Mouse (Mus musculus) CD4-positive, CD25-positive, alpha-beta regulatory T cell, adult 4 months (primary cell): ENCODE results near the gene Mybph. TPM values are rescaled to one million over a fixed set of nuclear protein-coding genes. Genes with fewer than 3 reads are reported as not detected.

Experiments
- ATAC-seq: one replicate; pipeline ENCODE4 v1.8.0; 2017
- polyA plus RNA-seq, 2 experiments: library from polyadenylated mRNA; unstranded; fragments of 100-300 nt; shearing (Covaris generic); gene quantifications; one replicate each; pipeline ENCODE4 v1.2.1; 2017

The Mybph gene
- polyA plus RNA-seq, 2 experiments from 2014 or later = not detected

DNA sequence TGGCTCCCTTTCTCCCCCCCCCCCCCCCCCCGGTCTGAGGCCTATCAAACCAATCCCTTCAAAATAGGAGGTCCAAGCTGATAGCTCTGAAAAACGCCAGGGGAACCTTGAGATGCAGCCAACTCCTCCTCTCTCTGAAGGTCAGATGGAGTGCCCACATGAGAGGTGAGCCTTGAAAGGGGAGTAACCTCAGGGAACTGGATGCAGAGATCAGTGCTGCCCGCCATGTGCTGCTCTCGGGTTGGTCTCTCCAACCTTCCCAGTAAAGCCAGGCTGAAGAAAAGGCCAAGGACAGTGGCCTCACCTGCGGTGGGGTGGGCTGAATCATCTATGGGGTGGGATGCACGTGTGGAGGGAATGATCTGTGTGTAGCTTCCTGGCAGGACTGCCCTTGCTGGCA, 19.1 kb downstream of the Mybph start:
- ATAC-seq = no peak

DNA sequence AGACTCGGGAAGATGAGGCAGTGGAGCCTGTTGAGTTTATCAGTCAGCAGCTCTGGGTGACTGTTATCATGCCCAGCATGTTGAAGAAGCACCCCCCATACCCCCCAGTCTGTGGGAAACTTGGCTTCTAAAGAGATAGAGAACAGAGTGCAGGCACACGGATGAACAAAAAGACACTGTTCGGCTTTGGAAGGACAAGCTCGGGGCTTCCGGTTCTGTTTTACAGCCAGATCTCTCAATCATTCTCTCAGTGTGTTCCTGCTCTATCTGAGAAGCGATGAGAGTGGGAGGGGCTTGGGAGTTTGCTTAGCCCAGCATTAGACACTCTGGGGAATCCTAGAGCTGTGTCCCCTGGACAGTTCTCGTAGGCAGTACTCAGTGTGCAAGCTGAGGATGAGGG, 20.2 kb downstream of the Mybph start:
- no peak for ATAC-seq

DNA sequence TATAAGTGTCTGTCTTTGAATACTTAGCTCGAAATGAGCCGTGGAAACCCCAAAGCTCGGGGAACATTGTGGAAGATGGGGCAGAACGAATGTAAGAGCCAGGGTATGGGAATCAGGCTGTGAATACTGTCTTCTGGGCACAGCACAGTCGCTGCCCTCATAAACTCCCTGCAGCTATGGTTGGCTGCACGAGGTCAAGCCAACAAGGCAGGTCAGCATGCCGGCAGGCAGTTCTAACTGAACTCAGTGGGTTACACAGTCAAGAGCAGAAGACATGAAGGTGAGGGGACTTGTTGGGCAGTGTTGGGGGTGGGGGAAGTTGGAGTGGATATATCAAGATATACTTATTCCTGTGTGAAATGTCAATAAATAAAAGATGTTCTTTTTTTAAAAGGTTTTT, 21.8 kb downstream of the Mybph start:
- ATAC-seq = no peak

DNA sequence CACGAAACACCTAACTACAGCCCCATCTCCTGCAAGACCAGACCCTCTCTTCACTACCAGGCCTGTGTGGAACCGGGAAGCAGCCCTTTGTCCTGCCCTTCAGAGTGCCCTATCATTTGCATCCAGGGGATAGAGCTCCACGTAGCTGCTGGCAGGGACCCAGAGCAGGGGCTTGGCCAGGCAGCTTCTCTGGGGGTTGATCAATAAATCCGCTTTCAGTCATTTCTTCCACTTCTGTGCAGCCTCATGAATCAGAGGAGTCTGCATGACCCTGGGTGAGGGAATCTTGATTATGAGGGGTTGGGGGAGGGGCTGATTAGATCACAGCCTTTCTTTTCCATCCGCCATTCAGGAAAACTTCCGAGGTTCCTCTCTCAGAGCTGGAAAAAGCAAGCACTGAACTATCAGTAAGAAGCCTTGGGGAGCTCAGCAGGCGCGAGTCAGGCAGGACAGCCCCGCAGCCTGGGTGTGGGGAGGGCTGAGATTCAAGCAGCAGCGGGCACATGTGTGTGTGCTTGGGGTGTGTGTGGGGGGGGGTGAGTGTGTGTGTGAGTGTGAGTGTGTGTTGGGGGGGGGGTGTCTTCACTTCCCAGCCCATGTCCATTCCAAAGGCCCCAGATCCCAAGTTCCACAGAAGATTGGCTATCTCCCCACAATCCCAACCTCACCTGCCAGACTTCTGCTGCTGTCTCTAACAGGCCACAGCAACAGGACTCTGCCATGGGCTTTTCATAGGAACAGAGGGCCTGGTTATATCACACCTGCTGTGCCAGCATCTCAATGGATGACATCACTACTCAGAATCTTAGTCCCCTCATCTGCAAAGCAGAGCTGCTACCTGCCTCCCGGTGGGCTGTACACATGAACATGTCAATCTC, 22.7 kb downstream of the Mybph start:
- ATAC-seq = no peak

GRCm38 (mm10) chr1:134216629-134216971, 23.4 kb downstream of the Mybph start:
- ATAC-seq = no peak

- ATAC-seq = no peak
Observed at GRCm38 (mm10) chr1:134217028-134217481, 23.8 kb downstream of the Mybph start.

GRCm38 (mm10) chr1:134217942-134218341, 24.7 kb downstream of the Mybph start:
- ATAC-seq = no peak

DNA sequence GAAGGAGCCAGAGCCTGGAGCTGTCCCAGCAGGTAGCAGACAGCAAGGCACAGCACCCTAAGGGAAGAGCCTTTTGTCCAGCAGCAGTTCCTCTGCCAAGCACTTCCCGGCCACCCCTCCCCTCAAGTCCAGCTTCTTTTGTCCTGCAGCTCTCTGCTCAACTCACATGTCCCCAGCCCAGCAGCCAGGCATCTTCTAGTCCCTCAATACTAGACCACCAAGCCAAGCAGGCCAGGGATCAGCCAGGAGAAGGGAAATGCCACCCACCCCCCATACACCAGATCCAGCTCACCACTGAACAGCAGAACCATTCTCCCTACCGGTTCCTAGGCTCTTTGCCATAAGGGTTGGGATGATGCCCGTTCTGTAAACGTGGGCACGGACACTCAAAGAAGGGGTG, 26.4 kb downstream of the Mybph start:
- ATAC-seq = no peak

- ATAC-seq = no peak
Observed at GRCm38 (mm10) chr1:134221172-134221571, 27.9 kb downstream of the Mybph start.

GRCm38 (mm10) chr1:134222122-134223055, 29.1 kb downstream of the Mybph start:
- no peak for ATAC-seq

GRCm38 (mm10) chr1:134224649-134225227, 31.5 kb downstream of the Mybph start:
- ATAC-seq = no peak

GRCm38 (mm10) chr1:134225375-134225774, 32.1 kb downstream of the Mybph start:
- ATAC-seq = no peak

GRCm38 (mm10) chr1:134226739-134227138, 33.5 kb downstream of the Mybph start:
- ATAC-seq = no peak

GRCm38 (mm10) chr1:134229806-134230575, 36.7 kb downstream of the Mybph start:
- no peak for ATAC-seq

DNA sequence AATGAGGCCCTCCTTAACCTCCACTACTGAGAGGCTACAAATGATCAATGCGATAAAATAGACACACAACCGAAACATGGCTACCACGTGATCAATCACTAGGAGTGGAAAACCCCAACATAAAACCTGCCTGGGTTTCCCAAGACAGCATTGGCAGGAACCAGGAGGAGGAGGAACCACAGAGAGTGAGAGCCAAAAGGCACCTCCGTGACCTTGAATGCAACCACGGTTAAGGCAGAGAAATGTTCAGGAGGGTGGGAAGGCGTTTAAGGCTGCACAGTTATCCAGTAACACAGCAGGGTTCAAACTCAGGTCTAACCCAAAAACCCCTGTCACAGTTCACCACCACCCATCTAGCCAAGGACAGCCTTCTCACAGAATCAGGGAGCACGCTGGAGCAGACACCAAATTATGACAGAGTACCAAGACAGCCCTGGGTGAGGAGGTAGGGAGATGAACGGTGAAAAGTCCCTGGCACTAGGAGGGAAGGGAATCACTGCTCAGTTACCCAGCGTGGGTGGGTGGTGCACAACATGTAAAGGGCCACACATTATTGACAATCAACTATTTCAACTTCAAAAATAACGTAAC, 37.5 kb downstream of the Mybph start:
- ATAC-seq = no peak

GRCm38 (mm10) chr1:134231270-134231669, 38.0 kb downstream of the Mybph start:
- no peak for ATAC-seq

- no peak for ATAC-seq
Observed at GRCm38 (mm10) chr1:134231681-134232080, 38.4 kb downstream of the Mybph start.

DNA sequence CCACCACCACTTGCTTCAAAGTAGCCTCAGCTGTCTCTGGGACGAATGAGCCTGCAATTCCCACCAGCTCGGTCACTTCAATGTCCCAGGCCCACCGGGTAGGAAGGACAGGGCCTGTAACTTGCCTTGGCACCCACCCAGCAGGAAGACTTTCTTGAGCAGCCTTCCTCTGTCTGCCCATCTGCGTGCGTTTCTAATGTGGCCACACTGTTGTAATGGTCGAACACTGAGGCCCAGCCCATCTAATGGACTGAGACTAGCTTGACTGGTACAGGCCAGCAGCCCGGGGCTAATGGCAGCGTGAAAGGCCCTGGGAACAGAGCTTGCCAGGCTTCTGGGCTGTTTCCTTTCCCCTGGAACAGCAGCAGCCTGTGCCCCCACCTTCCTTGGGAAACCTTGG, 39.1 kb downstream of the Mybph start:
- ATAC-seq = no peak

DNA sequence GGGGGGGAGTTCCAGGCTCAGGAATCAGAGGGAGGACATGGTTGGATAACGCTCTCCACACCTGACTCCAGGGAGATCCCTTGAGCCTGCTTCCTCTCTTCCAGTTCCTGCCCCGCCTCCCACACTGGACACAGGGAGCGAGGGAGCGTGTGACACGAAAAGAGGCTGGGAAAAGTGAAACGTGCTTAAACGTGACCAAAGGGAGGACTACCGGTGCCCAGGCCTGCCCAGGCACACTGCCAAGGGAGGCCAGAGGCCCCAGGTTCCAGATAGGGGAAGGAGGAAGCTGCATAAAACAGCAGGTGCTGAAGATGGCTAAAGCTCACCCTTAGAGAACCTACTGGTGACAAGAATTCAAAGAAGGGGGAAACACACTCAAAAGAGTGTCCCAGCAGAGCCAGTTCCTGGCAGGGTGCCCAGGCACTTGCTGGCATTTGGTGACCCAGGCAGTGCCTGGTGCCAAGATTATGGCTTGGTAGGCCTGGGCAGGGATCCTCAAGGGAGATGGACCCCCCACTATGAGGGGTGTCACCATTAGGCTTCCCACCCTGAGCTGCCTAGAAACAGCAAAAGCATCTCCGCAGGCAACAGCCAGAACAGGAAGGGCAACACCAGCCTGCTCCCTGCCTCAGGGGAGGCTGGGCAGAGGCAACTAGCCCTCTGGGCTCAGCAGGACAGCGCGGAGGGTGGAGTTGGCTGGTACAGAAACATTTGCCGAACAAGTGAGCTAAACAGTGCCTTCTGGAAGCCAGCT, 39.7 kb downstream of the Mybph start:
- no peak for ATAC-seq

GRCm38 (mm10) chr1:134233681-134234454, 40.6 kb downstream of the Mybph start:
- no peak for ATAC-seq
